Mouse (Mus musculus) C2C12 (cell line): ENCODE measurements around the gene Sept14. TPM values are rescaled to one million over a fixed set of nuclear protein-coding genes. Genes with fewer than 3 reads are reported as not detected.
A peak's percentile ranks its signal among the peaks of the same experiment; 100 is the strongest.

Source experiments
- H3K27me3 ChIP-seq: one replicate; pipeline ENCODE4 v1.6.1; 2011; ENCODE audit not compliant: control insufficient read depth, insufficient read depth, insufficient read length
- H3K36me3 ChIP-seq: one replicate; pipeline ENCODE4 v1.6.1; 2011; ENCODE audit not compliant: control insufficient read depth, insufficient read depth
- H3K4me3 ChIP-seq: one replicate; pipeline ENCODE4 v1.5.1; 2011; ENCODE audit warnings: mild to moderate bottlenecking, control low read depth; ENCODE audit not compliant: poor library complexity, insufficient read depth, severe bottlenecking
- H3K79me2 ChIP-seq: one replicate; pipeline ENCODE4 v1.6.1; 2011; ENCODE audit not compliant: control insufficient read depth, insufficient read depth
- H3K79me3 ChIP-seq: one replicate; pipeline ENCODE4 v1.6.1; 2011; ENCODE audit warnings: low read depth, control low read depth
- H3ac ChIP-seq: one replicate; pipeline ENCODE3; 2011; ENCODE audit warnings: low read depth; ENCODE audit not compliant: control insufficient read depth, insufficient read length
- CEBPB ChIP-seq: IDR thresholded peaks from one replicate; pipeline ENCODE4 v1.6.1; 2011; ENCODE audit warnings: low read depth, mild to moderate bottlenecking, control low read depth, moderate library complexity
- CTCF ChIP-seq: IDR thresholded peaks from one replicate; pipeline ENCODE4 v1.5.1; 2011; ENCODE audit not compliant: control insufficient read depth, insufficient read depth, insufficient read length
- FOSL1 ChIP-seq: IDR thresholded peaks from one replicate; pipeline ENCODE4 v1.8.0; 2011; ENCODE audit warnings: mild to moderate bottlenecking, low read length; ENCODE audit not compliant: poor library complexity, insufficient read depth, severe bottlenecking
- MAX ChIP-seq: IDR thresholded peaks from one replicate; pipeline ENCODE4 v1.6.1; 2011; ENCODE audit warnings: mild to moderate bottlenecking, control low read depth
- MYOD1 ChIP-seq: IDR thresholded peaks from one replicate; pipeline ENCODE4 v1.6.1; 2011; ENCODE audit warnings: low read depth; ENCODE audit not compliant: control insufficient read depth, insufficient read length
- MYOG ChIP-seq: IDR thresholded peaks from one replicate; pipeline ENCODE4 v1.6.1; 2011; ENCODE audit not compliant: control insufficient read depth, insufficient read length; ENCODE audit errors: extremely low read depth
- USF1 ChIP-seq: IDR thresholded peaks from one replicate; pipeline ENCODE4 v1.6.1; 2011; ENCODE audit warnings: low read depth, mild to moderate bottlenecking, control low read depth, moderate library complexity
- polyA plus RNA-seq: library from polyadenylated mRNA; unstranded; fragments of >200 nt; fragmentation: generic; extraction: Trizol; gene quantifications from one replicate; pipeline ENCODE4 v1.2.1, GENCODE M21; 2012; ENCODE audit warnings: missing spikeins

Sept14 gene
- polyA plus RNA-seq, 1 experiment = not detected

GRCm38 (mm10) chr5:129730344-129730743 lies 22.0 kb upstream of the Sept14 start:
- Histone ChIP-seq H3K27me3 (no peaks in the 10 kb centered on the region), H3K4me3 (no peak overlapping the region), H3K79me3 (no peaks in the 10 kb centered on the region), H3ac (no peak overlapping the region), H3K36me3 (no peaks in the 10 kb centered on the region), H3K79me2 (peaks cover 42% of the 10 kb centered on the region)
- TF ChIP-seq USF1 = no peak
- TF ChIP-seq MYOD1 = peak; percentile 35

- Histone ChIP-seq H3K27me3 (no peaks in the 10 kb centered on the region), H3K36me3 (no peaks in the 10 kb centered on the region), H3K79me3 (no peaks in the 10 kb centered on the region), H3ac (no peak overlapping the region), H3K79me2 (peaks cover 43% of the 10 kb centered on the region), H3K4me3 (no peak overlapping the region)
- no peak for TF ChIP-seq MYOG
- TF ChIP-seq MAX = no peak
- TF ChIP-seq FOSL1 = no peak
- no peak for TF ChIP-seq USF1
- TF ChIP-seq CEBPB = no peak
- no peak for TF ChIP-seq MYOD1
- no peak for TF ChIP-seq CTCF
Measured at GRCm38 (mm10) chr5:129729286-129729685, 21.0 kb upstream of the Sept14 start.

- H3K79me3 ChIP-seq = no peaks in the 10 kb centered on the region
- H3K27me3 ChIP-seq = no peaks in the 10 kb centered on the region
- H3K36me3 ChIP-seq = no peaks in the 10 kb centered on the region
- no peak overlapping the region for H3K4me3 ChIP-seq
- no peak for TF ChIP-seq USF1
- no peak for TF ChIP-seq CTCF
- no peak for TF ChIP-seq MYOD1
- no peak for TF ChIP-seq MYOG
- peaks cover 43% of the 10 kb centered on the region for H3K79me2 ChIP-seq
- no peak overlapping the region for H3ac ChIP-seq
Measured at GRCm38 (mm10) chr5:129726784-129727183, 18.5 kb upstream of the Sept14 start.

- Histone ChIP-seq H3K4me3 (peak overlapping the region; percentile 56), H3K79me2 (peaks cover 43% of the 10 kb centered on the region), H3K36me3 (no peaks in the 10 kb centered on the region), H3K79me3 (no peaks in the 10 kb centered on the region), H3ac (peak overlapping the region; percentile 21), H3K27me3 (no peaks in the 10 kb centered on the region)
- TF ChIP-seq USF1 = no peak
- TF ChIP-seq MYOD1 = no peak
- TF ChIP-seq CEBPB = no peak
- no peak for TF ChIP-seq MAX
- TF ChIP-seq MYOG = no peak
- TF ChIP-seq FOSL1 = no peak
- TF ChIP-seq CTCF = no peak
Measured at GRCm38 (mm10) chr5:129725774-129726392, 17.6 kb upstream of the Sept14 start.

GRCm38 (mm10) chr5:129724834-129725773 lies 16.8 kb upstream of the Sept14 start, which contains the start of gene Nipsnap2:
Gene Nipsnap2, plus strand, starts transcription at chr5:129725063.
- no peak for TF ChIP-seq USF1
- peak; percentile 100 for TF ChIP-seq CTCF
- TF ChIP-seq MYOG = no peak
- H3K36me3 ChIP-seq = peaks cover 3% of the 10 kb centered on the region
- peak within 1 kb of the TSS; percentile 83 for H3ac ChIP-seq

GRCm38 (mm10) chr5:129724268-129724667 lies 16.0 kb upstream of the Sept14 start:
- H3K27me3 ChIP-seq = no peaks in the 10 kb centered on the region
- peaks cover 7% of the 10 kb centered on the region for H3K36me3 ChIP-seq
- H3ac ChIP-seq = no peak overlapping the region
- H3K79me3 ChIP-seq = no peaks in the 10 kb centered on the region
- no peak for TF ChIP-seq MYOG
- H3K4me3 ChIP-seq = peak overlapping the region; percentile 56
- H3K79me2 ChIP-seq = peaks cover 33% of the 10 kb centered on the region

More at GRCm38 (mm10) chr5:129724834-129725773, 16.8 kb upstream of the Sept14 start, which contains the start of gene Nipsnap2:
- Histone ChIP-seq H3K4me3 (peak within 1 kb of the TSS; percentile 56), H3K27me3 (no peaks in the 10 kb centered on the region), H3K79me2 (peaks cover 38% of the 10 kb centered on the region), H3K79me3 (no peaks in the 10 kb centered on the region)
